In genomic region chr4:97751030-97751482, GRCm38 (mm10) we compare ENCODE assay signal across 8 mouse cellular contexts. TPM values are rescaled to one million over a fixed set of nuclear protein-coding genes. Genes with fewer than 3 reads are reported as not detected.
DNase-seq lines count a peak whose midpoint lies in the region; ATAC-seq and TF ChIP-seq lines count a peak whose summit lies in the region.

No protein-coding gene starts in this region.

- WGBS in cerebellum, adult 2 months: under 1% methylated on average over 20 of the region's 20 CpGs
- WGBS in forebrain, embryonic 16.5 days: 0% methylated on average over 20 of the region's 20 CpGs
- WGBS in lung, adult 2 months: under 1% methylated on average over 20 of the region's 20 CpGs
- 1% methylated on average over 20 of the region's 20 CpGs for WGBS in neural tube, embryonic 15.5 days

- ATAC-seq in forebrain, embryonic 16.5 days: peak; percentile 76
- ATAC-seq in neural tube, embryonic 15.5 days (ENCODE audit: low FRiP score): peak; percentile 65

- peak overlapping the region; percentile 69 for H3K9ac ChIP-seq in forebrain, embryonic 16.5 days (replicated peaks; ENCODE audit: low read depth, low read length)
- H3K9ac ChIP-seq in neural tube, embryonic 15.5 days (replicated peaks): peak overlapping the region; percentile 28

- H3K9me3 ChIP-seq in forebrain, embryonic 16.5 days (ENCODE audit: control insufficient read depth, low read length): no peaks in the 10 kb centered on the region
- H3K9me3 ChIP-seq in neural tube, embryonic 15.5 days (replicated peaks): no peaks in the 10 kb centered on the region

- H3K27me3 ChIP-seq in cerebellum, adult 2 months (ENCODE audit: control insufficient read depth, insufficient read depth, low read length): no peaks in the 10 kb centered on the region
- 0 out of 2 replicates have a peak, but pooled peaks cover 2% of the 10 kb centered on the region for H3K27me3 ChIP-seq in forebrain, embryonic 16.5 days (replicated peaks; ENCODE audit: control insufficient read depth, insufficient read depth, low read length)
- peaks cover 26% of the 10 kb centered on the region for H3K27me3 ChIP-seq in neural tube, embryonic 15.5 days (replicated peaks)

- H3K36me3 ChIP-seq in forebrain, embryonic 16.5 days (ENCODE audit: control insufficient read depth, insufficient read depth): no peaks in the 10 kb centered on the region
- no peaks in the 10 kb centered on the region for H3K36me3 ChIP-seq in neural tube, embryonic 15.5 days

- H3K4me1 ChIP-seq in cerebellum, adult 2 months (ENCODE audit: control insufficient read depth, insufficient read depth, low read length): no peaks in the 10 kb centered on the region
- peaks cover 21% of the 10 kb centered on the region for H3K4me1 ChIP-seq in forebrain, embryonic 16.5 days (replicated peaks; ENCODE audit: control insufficient read depth, insufficient read depth, low read length)
- H3K4me1 ChIP-seq in lung, adult 2 months (ENCODE audit: control insufficient read depth, insufficient read depth, low read length): peaks cover 11% of the 10 kb centered on the region
- peaks cover 25% of the 10 kb centered on the region for H3K4me1 ChIP-seq in neural tube, embryonic 15.5 days

- peak; percentile 89 for TF ChIP-seq CTCF in cerebellum, adult 2 months (IDR thresholded peaks at IDR 0.05; ENCODE audit: borderline replicate concordance, insufficient read depth, low read depth, low read length)
- peak; percentile 93 for TF ChIP-seq CTCF in layer of hippocampus, adult 2 months (conservative IDR thresholded peaks at IDR 0.05)
- peak; percentile 95 for TF ChIP-seq CTCF in lung, adult 2 months (IDR thresholded peaks at IDR 0.05; ENCODE audit: insufficient read depth, low read length)

- intact Hi-C loops in heart, postnatal 25 days (cut with DNase I): loop anchor here (1.0 to 5.0 kb wide), 9 partner anchors 116 to 736 kb away; partner anchors contain the start of gene Tm2d1

- H3K27ac ChIP-seq in cerebellum, adult 2 months (ENCODE audit: insufficient read depth, low read length): peak overlapping the region; percentile 45; the same call in 1 of the 2 replicates
- H3K27ac ChIP-seq in forebrain, embryonic 16.5 days (ENCODE audit: low read length): peak overlapping the region; percentile 62
- H3K27ac ChIP-seq in layer of hippocampus, adult 2 months: peak overlapping the region; percentile 91
- H3K27ac ChIP-seq in neural tube, embryonic 15.5 days (replicated peaks): peak overlapping the region; percentile 60

- TF ChIP-seq POLR2A in cerebellum, adult 2 months (IDR thresholded peaks at IDR 0.05; ENCODE audit: borderline replicate concordance, insufficient read depth, low read length): no peak
- peak; percentile 66; the same call in 1 of the 2 replicates for TF ChIP-seq POLR2A in lung, adult 2 months (IDR thresholded peaks at IDR 0.05; ENCODE audit: borderline replicate concordance, extremely low read depth, low read depth, low read length)

- DNase-seq in MEL-GATA-1-ER (ENCODE audit: extremely low read depth, low read depth): peak; percentile 95
- peak; percentile 86 to 91 for DNase-seq in cerebellum, adult 2 months
- DNase-seq in heart, postnatal 25 days (ENCODE audit: low spot score): peak; percentile 83
- peak; percentile 88 to 89 for DNase-seq in layer of hippocampus, adult 2 months (ENCODE audit: low spot score in 2 of 2)
- DNase-seq in lung, adult 2 months: peak; percentile 91
- DNase-seq in testis, postnatal 14 days (ENCODE audit: low spot score): peak; percentile 85

- peak overlapping the region; percentile 82 for H3K4me3 ChIP-seq in cerebellum, adult 2 months (replicated peaks; ENCODE audit: insufficient read depth, low read depth, low read length)
- peak overlapping the region; percentile 43 for H3K4me3 ChIP-seq in forebrain, embryonic 16.5 days (replicated peaks; ENCODE audit: low read length)
- H3K4me3 ChIP-seq in layer of hippocampus, adult 2 months: peak overlapping the region; percentile 68
- H3K4me3 ChIP-seq in lung, adult 2 months (replicated peaks; ENCODE audit: extremely low read depth, low read depth, low read length): peak overlapping the region; percentile 74
- peak overlapping the region; percentile 38 for H3K4me3 ChIP-seq in neural tube, embryonic 15.5 days (replicated peaks)

- peak overlapping the region; percentile 80 for H3K4me2 ChIP-seq in forebrain, embryonic 16.5 days (ENCODE audit: low read length)
- peak overlapping the region; percentile 79 for H3K4me2 ChIP-seq in neural tube, embryonic 15.5 days

RNA-seq across cellular contexts. Expression of gene Nfia, which starts 21.5 kb away (rescaled TPM):
- polyA plus RNA-seq in cerebellum, adult 2 months (2012; rRNA removed): 41.2 and 55.0 TPM in 2 replicates
- 88.3 and 97.1 TPM in 2 replicates for polyA plus RNA-seq in forebrain, embryonic 16.5 days (2015; fragmentation: Nextera tagmentation; extraction: Ambion mirVana)
- total RNA-seq in heart, postnatal 25 days (2021): 100 to 1,000 TPM; 134 to 149 TPM
- 100 to 1,000 TPM; 113 to 115 TPM for total RNA-seq in layer of hippocampus, adult 2 months (2021)
- 52.7 and 57.7 TPM in 2 replicates for polyA plus RNA-seq in lung, adult 2 months (2012; rRNA removed)
- 36.0 and 38.5 TPM in 2 replicates for polyA plus RNA-seq in neural tube, embryonic 15.5 days (2015; fragmentation: Nextera tagmentation; extraction: Ambion mirVana)

RNA-seq across cellular contexts. Expression of gene E130114P18Rik, which starts 26.8 kb away (rescaled TPM):
- polyA plus RNA-seq in cerebellum, adult 2 months (2012; rRNA removed): 14.9 and 17.1 TPM in 2 replicates
- 31.0 and 34.5 TPM in 2 replicates for polyA plus RNA-seq in forebrain, embryonic 16.5 days (2015; fragmentation: Nextera tagmentation; extraction: Ambion mirVana)
- not detected for total RNA-seq in heart, postnatal 25 days (2021)
- total RNA-seq in layer of hippocampus, adult 2 months (2021): 1 to 10 TPM; 7.1 to 7.9 TPM
- 0.17 TPM in 1 of 2 replicates, not detected in the other for polyA plus RNA-seq in lung, adult 2 months (2012; rRNA removed)
- 13.5 and 18.4 TPM in 2 replicates for polyA plus RNA-seq in neural tube, embryonic 15.5 days (2015; fragmentation: Nextera tagmentation; extraction: Ambion mirVana)

Comparison
In these comparisons a context has a peak if more than half of its experiments do, and no peak if none do; other contexts are left out.
1. Peak in every context shown above with its lines: DNase-seq, ATAC-seq, H3K4me3 ChIP-seq and H3K27ac ChIP-seq.
2. RNA of gene E130114P18Rik, which starts 26.8 kb away (polyA plus RNA-seq): 31.0 to 34.5 TPM in forebrain, embryonic 16.5 days, 13.5 to 18.4 TPM in neural tube, embryonic 15.5 days and 14.9 to 17.1 TPM in cerebellum, adult 2 months; 0.17 TPM in lung, adult 2 months; every median in the first group is over 10 times any median in the second.